Mouse (Mus musculus): ENCODE measurements around the gene Spty2d1. TPM values are rescaled to one million over a fixed set of nuclear protein-coding genes. Genes with fewer than 3 reads are reported as not detected.
"Not testable (repeated sequence)": the region's sequence is repeated elsewhere in the genome, so short reads cannot be mapped to it uniquely, and the experiment has no call there.

Spty2d1 gene
- total RNA-seq, 2 experiments from 2014 or later, result 10.6 to 11.0 TPM

GRCm38 (mm10) chr7:46998942-46999341 is 9.3 kb downstream of the Spty2d1 start:
- intact Hi-C loops (cut with DNase I), result no loop called here
- DNase-seq (ENCODE audit: low spot score in 2 of 2), result no peak

- DNase-seq (ENCODE audit: low spot score in 2 of 2), result no peak
- intact Hi-C loops (cut with DNase I), result no loop called here
Measured at GRCm38 (mm10) chr7:46997644-46998395, 10.4 kb downstream of the Spty2d1 start.

DNA sequence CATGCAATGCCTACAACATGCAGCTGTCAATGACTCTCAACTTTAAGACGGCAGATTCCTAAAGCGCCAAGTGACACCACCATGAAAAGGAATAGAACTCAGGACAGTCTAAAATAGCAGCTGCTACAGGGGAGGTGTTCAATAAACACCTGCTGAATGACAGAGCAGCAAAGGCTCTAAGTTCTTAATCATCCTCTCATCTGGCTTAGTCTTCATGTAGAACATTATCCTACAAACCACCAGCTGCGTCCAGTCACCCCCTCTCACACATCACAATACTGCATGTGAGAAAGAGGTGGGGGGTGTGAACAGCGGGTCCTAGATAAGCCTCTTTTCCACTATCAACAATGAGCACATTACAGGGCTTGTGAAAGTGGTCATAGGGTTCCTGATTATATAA is 11.2 kb downstream of the Spty2d1 start:
- intact Hi-C loops (cut with DNase I), result no loop called here
- no peak for DNase-seq (ENCODE audit: low spot score in 2 of 2)

- intact Hi-C loops (cut with DNase I), result no loop called here
- no peak for DNase-seq (ENCODE audit: low spot score in 2 of 2)
Measured at GRCm38 (mm10) chr7:46995558-46995957, 12.7 kb downstream of the Spty2d1 start.

DNA sequence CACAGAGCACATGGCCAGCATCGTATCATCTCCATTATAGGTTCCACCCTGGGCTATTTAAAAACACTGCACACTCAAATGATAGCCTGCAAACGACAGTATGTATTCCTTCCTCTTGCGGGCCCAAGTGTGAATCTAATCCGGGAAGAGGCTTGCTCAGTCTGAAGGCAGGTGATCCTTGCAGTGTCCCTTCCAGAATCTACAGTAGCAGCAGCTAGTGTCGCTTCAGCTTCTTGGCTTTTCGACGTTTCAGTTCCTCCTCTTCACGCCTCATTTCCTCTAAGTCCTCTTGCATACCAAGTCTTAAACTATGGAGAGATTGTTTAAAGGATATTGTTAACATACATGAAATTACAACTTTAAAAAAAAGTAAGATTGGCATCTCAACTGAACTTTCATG is 15.1 kb downstream of the Spty2d1 start:
- DNase-seq (ENCODE audit: low spot score in 2 of 2), result no peak
- intact Hi-C loops (cut with DNase I), result no loop called here

DNA sequence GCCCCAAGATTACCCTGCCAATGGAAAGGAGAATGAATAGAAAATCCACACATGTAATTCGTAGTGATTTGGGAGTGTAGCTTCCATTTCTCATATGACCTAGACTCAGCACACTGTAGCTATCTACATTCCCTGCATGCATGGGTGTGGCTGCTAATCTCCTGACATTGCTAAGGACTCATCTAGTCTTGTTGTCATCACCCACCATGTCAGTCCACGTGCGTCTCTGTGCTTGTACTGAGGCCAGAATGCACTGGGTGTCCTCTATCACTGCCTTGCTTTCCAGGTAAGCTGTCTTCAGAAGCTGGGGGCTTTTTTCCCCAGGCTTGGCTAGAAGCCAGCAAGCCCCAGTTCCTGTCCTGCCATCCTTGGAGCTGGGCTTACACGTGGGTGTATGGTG is 18.8 kb downstream of the Spty2d1 start:
- intact Hi-C loops (cut with DNase I), result not testable (repeated sequence)

DNA sequence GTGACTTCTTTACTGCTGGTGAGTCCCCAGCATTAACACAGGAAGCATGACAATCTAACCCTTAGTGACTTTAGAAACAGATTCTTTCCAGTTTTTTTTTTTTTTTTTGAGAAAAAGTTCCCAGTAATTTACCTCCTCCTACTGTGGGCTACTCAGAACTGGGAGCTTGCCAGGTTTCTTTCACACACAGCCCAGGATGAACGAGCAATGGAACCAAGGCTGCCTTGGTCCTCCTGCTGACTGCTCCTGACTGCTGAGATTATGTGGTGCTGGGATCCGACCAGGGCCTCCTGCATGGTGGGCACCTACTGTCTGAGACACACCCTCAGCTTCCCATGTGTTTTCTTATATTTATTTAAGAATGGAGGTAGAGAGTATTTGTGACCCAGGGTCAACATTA is 21.1 kb downstream of the Spty2d1 start:
- DNase-seq (ENCODE audit: low spot score in 2 of 2), result no peak
- intact Hi-C loops (cut with DNase I), result no loop called here

More for the DNA sequence above, 18.8 kb downstream of the Spty2d1 start:
- not testable (repeated sequence) for DNase-seq (ENCODE audit: low spot score in 2 of 2)

DNA sequence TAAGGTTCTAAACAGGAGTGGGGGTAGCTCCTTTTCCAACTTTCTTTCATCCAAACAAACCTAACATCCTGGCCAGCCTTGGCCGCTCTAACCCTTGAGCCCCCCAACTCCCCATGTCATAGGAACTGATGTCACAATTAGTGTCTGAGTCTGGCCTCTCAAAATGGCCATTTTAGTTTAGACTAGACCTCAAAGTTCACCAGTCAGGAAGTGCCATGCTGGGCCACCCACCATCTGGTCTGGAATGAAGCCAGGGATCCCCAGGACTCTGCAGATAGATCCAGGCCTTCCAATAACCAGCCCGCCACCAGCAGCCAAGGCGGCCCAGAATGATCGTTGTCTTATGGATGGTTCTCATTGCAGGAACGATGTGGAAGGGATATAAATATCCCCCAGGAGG is 21.6 kb downstream of the Spty2d1 start:
- intact Hi-C loops (cut with DNase I), result no loop called here
- DNase-seq (ENCODE audit: low spot score in 2 of 2), result no peak

- DNase-seq (ENCODE audit: low spot score in 2 of 2), result no peak
- intact Hi-C loops (cut with DNase I), result no loop called here
Measured at GRCm38 (mm10) chr7:46985718-46986505, 22.3 kb downstream of the Spty2d1 start.

DNA sequence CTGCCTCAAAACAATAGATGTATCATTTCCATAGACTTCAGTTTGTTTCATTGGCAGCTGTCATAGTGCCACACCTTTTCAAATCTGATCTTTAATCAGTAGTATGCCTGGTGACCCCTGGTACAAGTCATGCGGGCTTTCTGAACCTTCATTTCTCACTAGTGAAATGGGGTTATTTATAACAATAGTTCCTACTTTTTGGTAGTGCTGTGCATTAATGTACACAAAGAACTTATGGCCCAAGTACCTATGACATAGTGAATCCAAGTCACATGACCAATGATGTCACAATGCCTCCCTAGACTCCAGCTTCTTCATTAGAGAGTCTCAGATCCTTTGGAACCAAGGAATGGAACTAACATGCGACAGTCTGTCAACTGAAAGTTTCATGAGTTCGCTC is 24.9 kb downstream of the Spty2d1 start, which contains the start of gene Gm9999:
TSS of gene Gm9999 (plus strand) at position 301 of the 400 bp plus-strand sequence.
- DNase-seq (ENCODE audit: low spot score in 2 of 2), result no peak
- intact Hi-C loops (cut with DNase I), result no loop called here

GRCm38 (mm10) chr7:46975456-46975855 is 32.8 kb downstream of the Spty2d1 start:
- DNase-seq (ENCODE audit: low spot score in 2 of 2), result no peak
- intact Hi-C loops (cut with DNase I), result no loop called here

DNA sequence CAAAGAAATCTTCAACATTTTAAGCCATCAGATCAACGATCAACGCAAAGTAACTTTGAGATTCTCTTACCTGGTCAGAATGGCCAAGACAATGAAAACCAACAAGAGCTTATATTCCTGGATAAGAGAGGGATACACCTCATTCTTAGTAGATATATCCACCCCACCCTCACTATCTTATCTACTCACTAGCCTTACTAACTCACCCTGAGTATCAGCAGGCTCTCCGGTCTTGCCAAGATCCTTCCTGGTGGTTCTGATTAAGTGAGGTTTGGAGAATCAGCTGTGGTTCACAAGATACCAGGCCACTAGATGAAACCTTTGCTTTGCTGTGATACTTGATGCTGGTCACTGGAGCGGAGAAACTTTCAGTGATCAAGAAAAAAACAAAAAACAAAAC is 33.6 kb downstream of the Spty2d1 start:
- DNase-seq (ENCODE audit: low spot score in 2 of 2), result no peak
- intact Hi-C loops (cut with DNase I), result no loop called here

- intact Hi-C loops (cut with DNase I), result no loop called here
- DNase-seq (ENCODE audit: low spot score in 2 of 2), result no peak
Measured at GRCm38 (mm10) chr7:46969898-46970297, 38.3 kb downstream of the Spty2d1 start.

DNA sequence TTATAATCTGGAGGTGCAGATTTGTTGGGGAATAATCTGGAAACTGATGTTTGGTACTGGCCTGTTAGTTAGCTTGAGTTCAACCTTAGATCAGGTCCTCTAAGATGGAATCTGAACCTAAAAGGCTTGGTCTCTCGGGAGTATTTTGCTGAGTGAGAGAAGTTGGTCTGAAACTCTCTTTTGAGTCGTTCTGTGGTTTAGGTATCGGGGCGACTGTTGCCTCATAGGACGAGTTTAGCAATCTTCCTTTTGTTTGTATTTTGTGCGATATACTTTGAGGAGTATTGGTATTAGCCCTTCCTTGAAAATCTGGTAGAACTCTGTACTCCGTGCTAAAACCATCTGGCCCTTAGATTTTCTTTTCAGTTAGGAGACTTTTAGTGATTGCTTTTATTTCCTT is 44.1 kb downstream of the Spty2d1 start:
- DNase-seq (ENCODE audit: low spot score in 2 of 2), result no peak
- intact Hi-C loops (cut with DNase I), result loop anchor here (5.0 kb wide), 1 partner anchor 118 kb away; no protein-coding TSS in a partner anchor

DNA sequence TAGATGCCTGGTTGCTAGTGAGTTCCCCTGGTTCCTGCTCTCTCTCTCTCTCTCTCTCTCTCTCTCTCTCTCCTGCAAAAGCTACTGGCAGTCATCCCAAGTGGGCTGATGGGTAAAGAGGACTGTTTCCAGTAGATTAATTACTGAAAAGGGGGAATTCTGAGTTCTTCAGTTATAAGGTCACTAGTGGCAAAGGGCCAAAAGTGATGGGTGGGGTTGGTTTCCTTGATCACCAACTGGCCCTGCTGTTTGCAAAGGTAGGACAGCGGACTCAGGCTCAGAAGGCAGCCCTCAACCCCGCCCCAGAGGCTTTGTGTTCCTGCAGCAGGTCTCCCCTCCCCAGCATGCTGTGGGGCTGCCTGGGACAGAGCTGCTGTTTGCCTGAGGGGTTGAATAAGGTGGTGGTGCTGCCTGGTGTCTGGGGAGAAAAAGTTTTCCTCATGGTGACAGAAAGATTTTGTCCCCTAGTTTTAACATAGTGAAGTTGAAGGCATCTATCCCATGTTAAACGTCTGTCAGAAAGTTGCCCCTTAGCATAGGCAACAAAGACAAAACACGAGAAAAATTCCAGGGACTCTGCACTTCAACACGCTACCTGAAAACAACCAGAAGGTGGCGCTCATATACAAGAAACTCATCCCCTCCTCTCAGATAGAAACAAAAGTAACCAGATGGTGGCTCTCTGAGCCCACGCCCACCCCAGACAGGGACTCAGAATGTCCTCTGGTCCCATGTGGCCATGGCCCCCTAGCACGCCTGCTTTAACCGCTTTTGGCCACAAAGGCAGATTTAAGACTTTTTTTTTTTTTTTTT is 45.2 kb downstream of the Spty2d1 start:
- intact Hi-C loops (cut with DNase I), result loop anchor here (1.0 to 5.0 kb wide), 3 partner anchors 53 to 188 kb away; no protein-coding TSS in a partner anchor
- DNase-seq (ENCODE audit: low spot score in 2 of 2), result peak; percentile 83 to 85

DNA sequence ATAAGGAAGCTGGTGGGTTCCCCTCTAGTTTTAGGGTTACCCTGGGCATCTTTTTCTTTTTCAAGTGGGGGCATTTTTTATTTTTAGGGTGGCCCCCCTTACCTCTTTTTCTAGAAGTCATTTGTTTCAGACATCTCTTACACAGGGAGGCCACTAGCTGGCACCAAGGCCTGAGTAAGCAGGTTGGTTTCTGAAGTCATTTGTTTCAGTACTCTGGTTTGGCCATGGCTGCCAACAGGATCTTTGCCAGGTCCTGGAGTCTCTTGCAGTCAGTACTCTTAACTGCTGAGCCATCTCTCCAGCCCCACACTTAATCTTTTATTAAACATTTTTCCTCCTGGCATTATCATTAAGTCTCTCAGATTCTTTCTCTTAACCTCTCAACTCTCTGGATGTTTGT is 46.1 kb downstream of the Spty2d1 start:
- DNase-seq (ENCODE audit: low spot score in 2 of 2), result no peak
- intact Hi-C loops (cut with DNase I), result loop anchor here (2.0 to 5.0 kb wide), 2 partner anchors 120 to 189 kb away; no protein-coding TSS in a partner anchor

DNA sequence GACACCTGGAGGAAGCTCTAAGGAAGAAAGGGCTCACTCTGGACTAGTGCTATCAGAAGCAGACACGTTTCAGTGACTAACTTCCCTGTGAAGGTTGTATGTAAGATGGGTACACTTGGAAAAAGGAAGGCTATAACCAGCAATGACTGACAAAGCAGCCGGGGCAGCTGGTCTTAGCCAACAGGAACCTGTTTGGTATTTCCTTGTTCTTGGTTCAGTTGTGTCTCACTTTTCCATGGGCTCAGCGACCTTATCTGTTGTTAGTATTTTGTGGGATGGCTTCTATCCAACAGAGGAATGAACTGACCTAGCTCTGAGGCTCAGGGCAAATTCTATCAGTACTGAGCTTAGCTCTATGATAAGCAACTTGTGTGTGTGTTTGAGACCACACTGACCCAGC is 47.2 kb downstream of the Spty2d1 start:
- no peak for DNase-seq (ENCODE audit: low spot score in 2 of 2)
- intact Hi-C loops (cut with DNase I), result loop anchor here (5.0 kb wide), 1 partner anchor 121 kb away; no protein-coding TSS in a partner anchor

- intact Hi-C loops (cut with DNase I), result loop anchor here (5.0 kb wide), 1 partner anchor 173 kb away; the partner anchor contains the start of gene Ptpn5
- DNase-seq (ENCODE audit: low spot score in 2 of 2), result no peak
Measured at GRCm38 (mm10) chr7:46958853-46959252, 49.4 kb downstream of the Spty2d1 start.
